Mouse (Mus musculus) kidney, adult 2 months (tissue): Measurements from ENCODE around the gene Nfasc. TPM values are rescaled to one million over a fixed set of nuclear protein-coding genes. Genes with fewer than 3 reads are reported as not detected.

Experiments used
- DNase-seq: peaks from one replicate; pipeline ENCODE4 v3.0.0; 2021
- H3K27ac ChIP-seq: fragments of 200-500 bp; 2 replicates; pipeline ENCODE4 v1.5.1; 2012; ENCODE audit warnings: low read depth, low read length, control low read depth, inconsistent platforms; ENCODE audit not compliant: insufficient read depth
- H3K27me3 ChIP-seq: fragments of 200-500 bp; replicated peaks from 2 replicates; pipeline ENCODE4 v1.6.1; 2012; ENCODE audit warnings: mild to moderate bottlenecking, moderate library complexity, low read length, inconsistent platforms; ENCODE audit not compliant: control insufficient read depth, insufficient read depth
- H3K36me3 ChIP-seq: fragments of 200-500 bp; 2 replicates; pipeline ENCODE4 v1.6.1; 2012; ENCODE audit warnings: mild to moderate bottlenecking, moderate library complexity, low read length, inconsistent platforms; ENCODE audit not compliant: control insufficient read depth, insufficient read depth
- H3K4me1 ChIP-seq: fragments of 200-500 bp; 2 replicates; pipeline ENCODE4 v1.6.1; 2011; ENCODE audit warnings: low read length; ENCODE audit not compliant: control insufficient read depth, insufficient read depth
- H3K4me3 ChIP-seq: fragments of 200-500 bp; 2 replicates; pipeline ENCODE4 v1.5.1; 2011; ENCODE audit warnings: mild to moderate bottlenecking, low read depth, low read length, control low read depth; ENCODE audit not compliant: insufficient read depth
- CTCF ChIP-seq: fragments of 200-500 bp; conservative IDR thresholded peaks from 2 replicates; pipeline ENCODE4 v1.5.1; 2011; ENCODE audit warnings: low read depth, mild to moderate bottlenecking, control low read depth, low read length, moderate library complexity, mixed read lengths; ENCODE audit not compliant: insufficient read depth, insufficient read length
- POLR2A ChIP-seq: fragments of 200-500 bp; IDR thresholded peaks from one replicate; pipeline ENCODE4 v1.6.1; 2011; ENCODE audit warnings: low read depth, low read length, control low read depth
- WGBS: fragments of 180-500 bp; shearing (Covaris S2); methylation state at CpG from one replicate; pipeline ENCODE4 v1.1.7; 2018; 5-methylcytosine and 5-hydroxymethylcytosine counted together
- polyA plus RNA-seq: library from polyadenylated mRNA; depleted of rRNA; stranded (reverse); fragments of >200 nt; gene quantifications from 2 replicates; pipeline ENCODE4 v1.2.3, GENCODE M21; 2012; rRNA removed

The Nfasc gene
- polyA plus RNA-seq = 0.08 and 0.20 TPM in 2 replicates

- Histone ChIP-seq H3K27me3 (no peaks in the 10 kb centered on the region), H3K27ac (no peak within 1 kb of the TSS), H3K36me3 (no peaks in the 10 kb centered on the region), H3K4me3 (no peak within 1 kb of the TSS), H3K4me1 (no peaks in the 10 kb centered on the region)
- WGBS = 7% methylated on average over 51 of the region's 51 CpGs
- DNase-seq = peak; percentile 2
- TF ChIP-seq CTCF = no peak
- no peak for TF ChIP-seq POLR2A
These were observed at the start of gene Nfasc for GRCm38 (mm10) chr1:132741175-132741997. Nfasc (minus strand) TSS chr1:132741797.

GRCm38 (mm10) chr1:132791049-132791448 is 49.5 kb upstream of the Nfasc start:
- H3K4me1 ChIP-seq = no peaks in the 10 kb centered on the region
- TF ChIP-seq POLR2A = no peak
- TF ChIP-seq CTCF = no peak
- no peaks in the 10 kb centered on the region for H3K27me3 ChIP-seq
- H3K27ac ChIP-seq = no peak overlapping the region
- H3K4me3 ChIP-seq = no peak overlapping the region
- no peaks in the 10 kb centered on the region for H3K36me3 ChIP-seq
- 86% methylated on average over 6 of the region's 6 CpGs for WGBS
- no peak for DNase-seq

DNA sequence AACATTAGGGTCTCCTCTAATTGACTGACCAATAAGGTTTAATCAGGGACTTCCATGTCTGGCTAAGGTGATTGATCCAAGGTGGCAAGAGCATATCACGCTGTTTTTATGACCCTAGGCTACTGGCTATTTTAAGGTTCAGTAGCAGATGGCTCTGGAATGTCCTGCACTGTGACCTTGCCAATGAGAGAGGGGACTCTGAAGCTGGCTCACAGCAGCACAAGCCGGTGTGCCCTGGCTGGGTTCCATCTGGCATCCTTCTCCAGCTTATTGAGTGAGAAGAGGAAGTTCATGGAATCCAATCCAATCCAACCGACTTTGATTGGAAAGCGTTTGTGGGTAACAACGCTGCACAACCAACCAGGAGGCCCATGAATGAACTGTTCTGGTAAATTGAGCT is 45.3 kb upstream of the Nfasc start:
- WGBS = 35% methylated on average over 5 of the region's 5 CpGs
- H3K27me3 ChIP-seq = no peaks in the 10 kb centered on the region
- peak; percentile 58 for DNase-seq
- H3K4me1 ChIP-seq = no peaks in the 10 kb centered on the region
- no peaks in the 10 kb centered on the region for H3K36me3 ChIP-seq
- no peak overlapping the region for H3K27ac ChIP-seq
- H3K4me3 ChIP-seq = no peak overlapping the region
- no peak for TF ChIP-seq CTCF
- TF ChIP-seq POLR2A = no peak

DNA sequence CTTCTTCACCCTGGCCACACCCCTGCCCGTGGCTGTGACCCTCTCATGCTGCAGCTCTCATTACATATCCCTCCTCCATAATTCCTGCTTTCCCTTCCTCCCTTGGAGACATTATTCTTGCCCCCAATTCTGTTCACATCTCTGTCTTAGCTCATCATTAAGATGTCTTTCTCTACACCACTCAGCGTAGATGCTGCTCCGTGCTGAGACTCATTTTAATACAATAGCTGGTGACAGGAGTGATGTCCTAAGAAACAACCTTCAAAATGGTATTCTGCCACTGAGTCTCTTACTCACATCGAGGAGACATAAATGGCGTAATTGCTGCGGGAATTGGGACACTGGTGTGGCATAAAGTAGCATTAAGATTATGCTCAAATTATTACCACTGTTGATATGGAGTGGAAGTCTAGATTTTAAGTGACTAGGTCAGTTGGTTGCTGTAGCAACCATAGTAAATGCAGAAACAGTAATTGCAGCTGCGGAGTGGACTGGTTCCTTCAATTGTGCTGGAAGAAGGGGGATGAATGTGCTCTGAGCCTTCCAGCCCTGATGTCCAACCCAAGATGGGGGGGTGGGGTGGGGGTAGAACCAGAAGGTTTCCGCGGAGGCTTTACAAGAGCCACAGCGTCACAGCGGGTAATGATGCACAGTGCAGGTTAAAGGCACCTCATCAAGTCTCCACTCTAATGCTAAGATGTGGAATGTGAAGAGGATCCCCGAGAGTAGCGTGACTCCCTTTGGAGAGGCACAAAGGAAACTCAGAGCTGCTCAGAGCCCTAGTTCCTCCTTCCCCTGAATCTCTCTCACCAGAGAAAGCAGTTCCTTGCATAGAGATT is 40.2 kb upstream of the Nfasc start:
- H3K4me3 ChIP-seq = no peak overlapping the region
- DNase-seq = no peak
- H3K4me1 ChIP-seq = peaks cover 6% of the 10 kb centered on the region; the same call in 1 of the 2 replicates
- no peaks in the 10 kb centered on the region for H3K36me3 ChIP-seq
- H3K27me3 ChIP-seq = no peaks in the 10 kb centered on the region; the same call in 1 of the 2 replicates
- TF ChIP-seq POLR2A = no peak
- TF ChIP-seq CTCF = no peak
- 73% methylated on average over 13 of the region's 13 CpGs for WGBS
- no peak overlapping the region for H3K27ac ChIP-seq

- DNase-seq = peak; percentile 64
- H3K4me3 ChIP-seq = no peak overlapping the region
- H3K27me3 ChIP-seq = no peaks in the 10 kb centered on the region; the same call in 1 of the 2 replicates
- peaks cover 6% of the 10 kb centered on the region; the same call in 1 of the 2 replicates for H3K4me1 ChIP-seq
- 70% methylated on average over 5 of the region's 5 CpGs for WGBS
- H3K27ac ChIP-seq = no peak overlapping the region
- TF ChIP-seq CTCF (no peak), POLR2A (no peak)
- H3K36me3 ChIP-seq = no peaks in the 10 kb centered on the region
These were observed 39.4 kb upstream of the Nfasc start for GRCm38 (mm10) chr1:132780961-132781360.

GRCm38 (mm10) chr1:132780254-132780653 is 38.7 kb upstream of the Nfasc start:
- Histone ChIP-seq H3K36me3 (no peaks in the 10 kb centered on the region), H3K4me3 (no peak overlapping the region), H3K27me3 (no peaks in the 10 kb centered on the region; the same call in 1 of the 2 replicates), H3K4me1 (peaks cover 6% of the 10 kb centered on the region; the same call in 1 of the 2 replicates), H3K27ac (no peak overlapping the region)
- WGBS = 77% methylated on average over 1 of the region's 1 CpGs
- TF ChIP-seq POLR2A (no peak), CTCF (no peak)
- peak; percentile 58 for DNase-seq

DNA sequence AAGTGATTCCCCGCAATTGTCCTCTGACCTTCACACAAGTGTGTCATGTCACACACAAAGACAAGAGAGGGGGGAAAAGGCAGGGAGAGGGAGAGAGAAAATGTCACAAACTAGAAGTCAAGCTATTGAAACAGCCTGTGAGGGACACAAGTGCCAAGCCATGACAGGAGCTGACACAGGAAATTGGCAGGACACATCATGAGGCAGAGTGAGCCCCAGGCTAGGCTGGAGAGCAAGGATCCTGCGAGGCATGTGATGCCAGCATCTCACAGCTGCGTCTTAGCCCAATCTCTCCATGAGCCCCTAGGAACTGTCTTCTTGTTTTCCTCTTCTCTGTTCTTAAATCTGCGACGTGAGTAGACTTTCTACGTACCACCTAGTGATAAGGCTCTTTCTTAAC is 33.4 kb upstream of the Nfasc start:
- Histone ChIP-seq H3K27me3 (no peaks in the 10 kb centered on the region; the same call in 1 of the 2 replicates), H3K4me3 (no peak overlapping the region), H3K4me1 (no peaks in the 10 kb centered on the region), H3K36me3 (no peaks in the 10 kb centered on the region), H3K27ac (no peak overlapping the region)
- DNase-seq = no peak
- TF ChIP-seq CTCF (no peak), POLR2A (no peak)
- 79% methylated on average over 6 of the region's 6 CpGs for WGBS
